Mouse (Mus musculus): ENCODE data around the gene Rep15.

DNA sequence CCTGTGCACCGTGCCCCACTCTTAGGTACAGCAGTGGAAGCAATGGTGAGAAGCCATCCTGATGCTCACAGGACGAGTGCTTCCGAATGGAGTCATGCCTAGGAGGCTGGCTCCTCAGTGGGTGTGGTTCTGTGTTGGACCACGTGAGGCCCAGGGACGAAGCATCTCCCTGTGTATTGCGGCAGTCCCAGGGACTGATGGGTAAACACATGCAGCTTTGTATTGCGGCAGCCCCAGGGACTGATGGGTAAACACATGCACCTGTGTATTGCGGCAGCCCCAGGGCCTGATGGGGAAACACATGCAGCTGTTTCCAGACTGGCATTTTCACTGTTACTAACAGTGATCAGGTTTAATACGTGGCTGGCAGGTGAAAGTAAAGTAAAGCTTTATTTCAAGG, 29.2 kb downstream of the Rep15 start:
- no peak for TF ChIP-seq CTCF (IDR thresholded peaks at IDR 0.05; ENCODE audit: insufficient read depth, low read depth, low read length)
- TF ChIP-seq POLR2A (IDR thresholded peaks at IDR 0.05; ENCODE audit: insufficient read depth, low read depth, low read length), result no peak

Measured in olfactory bulb, adult 2 months (tissue).